Mouse (Mus musculus) mouse embryonic stem cell (cell line): ENCODE data around the gene Olfr1326-ps1.

ENCODE experiments used
- in situ Hi-C, 2 experiments: fragments of 300-500 bp; cut with MboI; formaldehyde crosslinking; loops; 1 replicate in 1 of 2; 3 replicates in 1 of 2; pipeline ENCODE4 v1.14.3; 2019 to 2020; ENCODE audit warnings: low sequenced_read_pairs in 2 of 2, low pct_unique_long_range_greater_than_20kb in 1 of 2, mixed read lengths in 1 of 2; ENCODE audit not compliant: unreplicated experiment in 1 of 2

Olfr1326-ps1 gene

GRCm38 (mm10) chrX:74574788-74575187 is at the start of gene Olfr1326-ps1:
TSS of gene Olfr1326-ps1 (minus strand) at chrX:74574888.
- in situ Hi-C loops = no loop called here

GRCm38 (mm10) chrX:74592379-74592778 is 17.7 kb upstream of the Olfr1326-ps1 start, which contains the start of gene Olfr1325:
TSS of gene Olfr1325 (plus strand) at chrX:74592679.
- in situ Hi-C loops = no loop called here
